Mouse (Mus musculus) liver, postnatal 0 days (tissue): ENCODE measurements around the gene Dcun1d2.
A peak's percentile ranks its signal among the peaks of the same experiment; 100 is the strongest.

Experiments
- CTCF ChIP-seq: sonication (generic); IDR thresholded peaks from 2 replicates; pipeline ENCODE4 v1.5.1; 2016; ENCODE audit warnings: antibody characterized with exemption, low read depth
- EP300 ChIP-seq: IDR thresholded peaks from 2 replicates; pipeline ENCODE4 v1.6.1; 2016; ENCODE audit warnings: antibody characterized with exemption, low read depth, mild to moderate bottlenecking

GRCm38 (mm10) chr8:13326598-13326997 is 38.7 kb upstream of the Dcun1d2 start:
- TF ChIP-seq CTCF (peak; percentile 68), EP300 (no peak)
